Mouse (Mus musculus) c-Kit-positive CD71-positive TER-119-positive erythroid progenitor cells, embryonic 14.5 days (primary cell): ENCODE results near the gene Gm20388.
A peak's percentile ranks its signal among the peaks of the same experiment; 100 is the strongest.
"Not testable (repeated sequence)": the region's sequence is repeated elsewhere in the genome, so short reads cannot be mapped to it uniquely, and the experiment has no call there.

Experiments
- DNase-seq: peaks from one replicate; pipeline ENCODE4 v3.0.0-alpha.2; 2013; ENCODE audit warnings: low spot score

Gm20388 gene

DNA sequence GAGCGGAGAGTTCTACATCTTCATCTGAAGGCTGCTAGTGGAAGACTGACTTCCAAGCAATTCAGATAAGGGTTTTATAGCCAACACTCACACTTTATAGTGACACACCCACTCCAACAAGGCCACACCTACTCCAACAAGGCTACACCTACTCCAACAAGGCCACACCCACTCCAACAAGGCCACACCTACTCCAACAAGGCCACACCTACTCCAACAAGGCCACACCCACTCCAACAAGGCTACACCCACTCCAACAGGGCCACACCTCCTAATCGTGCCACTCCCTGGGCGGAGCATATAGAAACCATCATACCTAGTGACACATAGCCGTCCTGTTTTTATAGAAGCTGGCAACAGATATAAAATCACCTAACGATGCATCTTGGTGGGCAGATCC is 3286.4 kb downstream of the Gm20388 start:
- DNase-seq: peak; percentile 66

- DNase-seq: no peak
These were observed 3289.2 kb downstream of the Gm20388 start for GRCm38 (mm10) chr8:123199864-123200263.

DNA sequence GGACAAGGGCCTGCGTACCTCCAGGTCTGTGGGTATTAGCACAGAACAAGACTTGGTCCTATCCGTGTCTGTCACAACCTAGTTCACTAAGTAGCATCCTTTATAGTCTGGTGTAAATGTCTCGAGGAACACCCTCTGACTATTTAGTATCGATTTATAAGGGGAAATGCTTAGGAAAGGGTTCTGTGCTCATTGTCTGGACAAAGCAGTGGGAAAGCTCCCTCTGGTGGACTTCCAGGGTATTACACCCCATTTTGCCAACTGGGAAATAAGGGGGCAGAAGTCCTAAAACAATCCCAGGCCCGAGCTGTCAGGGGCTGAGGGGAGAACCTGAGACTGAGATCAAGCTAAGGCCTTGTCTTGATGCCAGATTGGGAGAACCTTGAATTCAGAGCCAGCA is 3291.6 kb downstream of the Gm20388 start:
- DNase-seq: peak; percentile 74

DNA sequence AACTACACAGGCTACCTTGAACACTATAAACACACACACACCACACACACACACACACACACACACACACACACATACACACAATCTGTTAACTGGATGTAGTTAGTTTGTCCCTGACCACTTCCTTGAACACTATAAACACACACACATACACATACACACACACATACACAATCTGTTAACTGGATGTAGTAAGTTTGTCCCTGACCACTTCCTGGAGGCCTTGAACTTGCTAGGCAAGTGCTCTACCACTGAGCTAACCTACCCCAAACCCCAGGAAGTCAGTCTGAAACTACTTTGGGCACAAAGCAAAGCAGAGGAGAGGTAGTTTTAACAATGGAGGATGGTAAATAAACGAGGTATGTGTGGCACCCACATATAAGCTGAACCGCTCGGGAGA is 3292.9 kb downstream of the Gm20388 start:
- DNase-seq: no peak

DNA sequence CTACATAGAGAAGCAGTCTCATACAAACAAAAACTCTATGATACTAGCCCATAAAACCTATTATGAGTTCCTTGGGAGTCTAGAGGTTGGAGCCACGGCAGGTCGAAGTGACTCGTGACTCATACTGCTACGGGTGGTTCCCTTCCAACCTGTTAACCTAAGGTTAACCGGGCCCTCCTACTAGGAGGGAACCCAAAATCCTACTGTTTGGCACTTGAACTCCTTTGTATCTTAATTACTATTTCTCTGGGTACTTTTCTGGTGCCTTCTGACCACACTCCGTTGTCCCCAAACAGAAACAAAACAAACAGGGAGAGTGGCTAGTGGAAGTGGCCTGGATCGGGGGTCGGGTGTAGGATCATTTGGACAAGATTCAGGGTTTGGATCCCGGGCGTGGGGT is 3301.2 kb downstream of the Gm20388 start:
- DNase-seq: no peak

- peak; percentile 89 for DNase-seq
These were observed 3301.9 kb downstream of the Gm20388 start, which contains the start of the genes Chmp1a and Spata33 for GRCm38 (mm10) chr8:123212321-123213117. TSS of gene Chmp1a (minus strand) at chr8:123212763. TSS of gene Spata33 (plus strand) at chr8:123212832.

GRCm38 (mm10) chr8:123213118-123213772 is 3302.6 kb downstream of the Gm20388 start:
- DNase-seq: no peak

DNA sequence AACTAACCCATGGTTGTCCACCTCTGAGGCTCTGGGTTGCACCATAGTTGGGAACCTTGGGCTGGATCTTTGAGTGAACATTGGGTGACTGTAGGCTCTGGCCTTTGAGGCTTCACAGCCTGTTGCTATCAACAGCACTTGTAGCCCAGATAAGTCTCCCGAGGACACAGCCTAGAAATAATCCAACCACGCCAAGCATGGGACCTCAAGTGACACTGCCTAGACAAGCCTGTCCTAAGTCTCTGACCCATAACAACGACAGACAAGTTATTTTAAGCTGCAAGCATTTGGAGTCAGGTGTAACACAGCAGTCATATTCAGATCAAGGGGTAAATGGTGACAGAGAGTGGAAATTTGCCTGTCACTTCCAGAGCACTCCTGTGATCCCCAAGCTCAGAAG is 3304.8 kb downstream of the Gm20388 start:
- DNase-seq: no peak

GRCm38 (mm10) chr8:123220917-123221316 is 3310.3 kb downstream of the Gm20388 start:
- DNase-seq: no peak

DNA sequence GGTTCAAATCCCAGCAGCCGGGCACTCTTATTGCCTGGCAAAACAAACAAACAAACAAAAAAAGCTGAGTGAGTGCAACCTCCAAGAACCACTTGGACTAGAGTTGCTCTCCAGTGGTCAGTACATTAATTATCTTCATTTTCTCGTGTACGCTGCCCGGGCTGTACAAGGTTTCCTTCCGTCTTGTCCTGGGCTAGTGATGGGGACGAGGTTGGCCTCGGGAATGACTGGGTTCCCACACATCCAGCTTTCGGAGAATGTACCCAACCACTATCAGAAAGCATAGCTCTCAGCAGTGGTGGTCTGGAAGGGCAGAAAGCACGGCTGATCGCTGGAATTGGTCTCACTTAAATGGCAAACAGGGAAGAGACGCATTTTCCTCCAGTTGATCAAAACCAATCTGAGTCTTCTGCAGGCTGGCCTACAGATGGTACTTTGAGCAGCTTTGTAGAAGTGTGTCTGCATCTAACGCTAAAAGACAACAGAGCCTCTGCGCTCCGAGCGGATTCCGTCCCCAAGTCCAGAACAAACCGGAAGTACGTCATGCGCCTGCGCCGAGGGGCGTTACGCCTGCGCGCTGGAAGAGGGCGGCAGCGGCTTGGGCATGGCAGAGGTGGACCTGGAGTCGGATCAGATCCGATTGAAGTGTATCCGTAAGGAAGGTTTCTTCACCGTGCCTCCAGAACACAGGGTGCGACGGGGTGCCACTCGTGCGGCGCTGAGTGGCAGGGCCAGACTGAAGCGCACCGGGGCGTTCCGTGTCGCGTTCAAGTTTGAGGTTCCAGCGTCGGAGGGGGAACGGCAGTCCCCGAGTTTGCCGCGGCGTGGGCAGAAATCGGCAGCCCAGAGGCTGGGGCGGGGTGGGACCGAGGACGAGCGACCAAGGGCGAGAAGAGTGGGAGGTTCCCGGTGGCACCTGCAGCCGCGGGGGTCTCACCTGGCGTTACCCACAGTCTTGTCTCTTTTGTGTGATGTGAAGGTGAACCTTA is 3313.9 kb downstream of the Gm20388 start, which contains the start of gene Cdk10:
TSS of gene Cdk10 (plus strand) at position 565 of the 989 bp plus-strand sequence.
- peak; percentile 90 for DNase-seq

DNA sequence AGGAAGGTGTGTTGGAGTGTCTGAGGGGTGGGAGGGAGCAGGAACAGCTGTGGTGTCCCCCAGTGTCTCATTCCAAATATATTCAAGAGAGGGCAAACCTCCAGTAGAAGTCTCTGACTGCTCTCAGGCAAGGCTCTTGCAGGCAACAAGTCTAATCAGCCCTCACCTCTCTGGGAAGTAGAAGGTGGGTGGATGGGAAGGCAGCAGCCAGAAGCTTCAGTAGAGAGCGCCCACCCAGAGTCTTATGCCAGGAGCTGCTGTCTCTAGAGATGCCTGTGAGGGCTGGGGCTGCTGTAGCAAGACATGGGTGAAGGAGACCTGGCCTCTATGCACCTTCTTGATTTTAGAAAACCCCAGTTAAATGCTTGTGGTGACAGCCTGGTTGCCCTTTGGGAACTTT is 3317.8 kb downstream of the Gm20388 start:
- DNase-seq: no peak

DNA sequence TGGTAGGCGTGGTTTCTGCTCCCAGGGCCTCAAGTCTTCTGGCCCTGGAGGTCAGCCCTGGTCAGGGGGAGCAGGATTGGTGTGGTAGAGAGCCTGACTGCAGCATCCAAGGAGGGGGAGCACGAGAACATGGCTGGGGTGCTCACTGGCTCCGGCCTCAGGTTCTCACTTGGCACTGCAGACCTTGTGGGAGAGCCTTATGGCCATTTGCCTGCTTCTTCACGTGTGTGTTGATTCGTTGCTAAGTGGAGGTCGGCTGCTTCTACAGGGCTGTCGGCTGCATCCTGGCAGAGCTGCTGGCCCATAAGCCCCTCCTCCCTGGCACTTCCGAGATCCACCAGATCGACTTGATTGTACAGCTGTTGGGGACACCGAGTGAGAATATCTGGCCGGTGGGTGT is 3319.7 kb downstream of the Gm20388 start:
- not testable (repeated sequence) for DNase-seq

GRCm38 (mm10) chr8:123231742-123232141 is 3321.1 kb downstream of the Gm20388 start:
- DNase-seq: no peak

- DNase-seq: no peak
These were observed 3321.9 kb downstream of the Gm20388 start for GRCm38 (mm10) chr8:123232553-123232952.

- no peak for DNase-seq
These were observed 3322.7 kb downstream of the Gm20388 start for GRCm38 (mm10) chr8:123233300-123233699.

- no peak for DNase-seq
These were observed 3323.1 kb downstream of the Gm20388 start for GRCm38 (mm10) chr8:123233760-123234159.

- no peak for DNase-seq
These were observed 3324.4 kb downstream of the Gm20388 start for GRCm38 (mm10) chr8:123234918-123235519.

DNA sequence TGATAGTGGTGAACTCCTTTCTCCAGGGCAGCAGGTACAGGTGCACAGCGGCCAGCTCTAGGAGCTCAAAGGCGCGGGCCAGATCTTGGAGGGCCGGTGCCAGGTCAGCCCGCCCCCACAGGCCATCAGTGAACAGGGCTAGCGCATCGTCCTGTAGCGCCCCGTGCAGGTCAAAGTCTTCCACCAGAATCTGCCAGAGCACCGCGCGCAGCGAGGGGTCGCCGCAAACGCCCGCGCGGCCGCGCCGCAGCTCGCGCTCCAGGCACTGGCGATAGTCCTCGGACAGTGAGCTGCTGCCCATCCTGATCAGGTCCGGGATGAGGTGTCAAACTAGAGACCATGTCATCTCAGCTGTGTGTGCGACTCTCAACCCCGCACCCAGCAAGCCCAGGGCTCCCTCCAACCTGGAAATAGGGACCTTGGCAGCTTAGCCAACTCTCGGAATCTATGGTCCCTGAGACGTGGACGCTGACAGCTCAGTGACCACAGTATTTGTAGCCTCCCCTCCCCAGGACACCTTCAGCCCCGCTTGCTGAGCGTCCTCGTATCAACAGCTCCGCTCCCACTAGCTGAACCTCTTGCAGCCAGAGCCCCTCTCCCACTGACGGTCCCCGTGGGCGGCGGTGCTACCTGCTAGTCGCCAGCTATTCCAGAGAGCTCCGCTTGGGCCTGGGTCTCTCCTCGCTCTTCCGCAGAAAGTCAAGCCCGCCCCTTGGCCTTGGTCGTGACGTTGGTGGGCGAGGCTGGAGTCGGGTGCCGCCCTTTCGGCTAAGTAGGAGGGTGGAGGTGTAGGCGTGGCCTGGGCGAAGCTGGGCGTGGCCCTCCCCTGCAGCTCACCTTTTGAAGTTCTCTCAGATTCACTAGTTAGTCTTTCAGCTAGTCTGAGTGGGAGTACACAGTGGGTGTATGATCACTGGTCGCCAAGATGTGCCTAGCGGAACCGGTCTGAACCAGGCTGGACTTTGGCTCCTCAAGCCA is 3325.2 kb downstream of the Gm20388 start, which contains the start of gene Spata2l:
TSS of gene Spata2l (minus strand) at position 714 of the 978 bp plus-strand sequence.
- DNase-seq: peak; percentile 76

- no peak for DNase-seq
These were observed 3328.8 kb downstream of the Gm20388 start for GRCm38 (mm10) chr8:123239398-123239797.
